Mouse (Mus musculus): ENCODE measurements around the gene Ccdc146. TPM values are rescaled to one million over a fixed set of nuclear protein-coding genes. Genes with fewer than 3 reads are reported as not detected.

The Ccdc146 gene
- polyA plus RNA-seq, 1 experiment from 2014 or later = 0.06 TPM

GRCm38 (mm10) chr5:21372493-21373179 is 51.8 kb downstream of the Ccdc146 start, which contains the start of gene Fgl2:
Gene Fgl2, plus strand, starts transcription at chr5:21372642.
- Histone ChIP-seq H3K9me3 (ENCODE audit: low read length) (no peaks in the 10 kb centered on the region), H3K27ac (ENCODE audit: low read depth) (no peak within 1 kb of the TSS), H3K36me3 (replicated peaks; ENCODE audit: insufficient read depth, low read length) (no peaks in the 10 kb centered on the region), H3K4me2 (ENCODE audit: low read depth, low read length) (peak within 1 kb of the TSS; percentile 60), H3K4me3 (ENCODE audit: low read depth, low read length) (peak within 1 kb of the TSS; percentile 44), H3K27me3 (ENCODE audit: insufficient read depth, low read length) (no peaks in the 10 kb centered on the region), H3K4me1 (ENCODE audit: insufficient read depth) (no peaks in the 10 kb centered on the region), H3K9ac (replicated peaks) (peak within 1 kb of the TSS; percentile 48; the same call in 1 of the 2 replicates)
- peak; percentile 61 for DNase-seq
- peak; percentile 53 for ATAC-seq
- TF ChIP-seq EP300 (IDR thresholded peaks at IDR 0.05; ENCODE audit: low read depth) (no peak), CTCF (IDR thresholded peaks at IDR 0.05; ENCODE audit: low read depth) (no peak)
- 4% methylated on average over 31 of the region's 31 CpGs for WGBS (ENCODE audit: insufficient replicate concordance)

GRCm38 (mm10) chr5:21371920-21372319 is 52.6 kb downstream of the Ccdc146 start:
- H3K36me3 ChIP-seq (replicated peaks; ENCODE audit: insufficient read depth, low read length) = no peaks in the 10 kb centered on the region

GRCm38 (mm10) chr5:21370218-21370947 is 54.1 kb downstream of the Ccdc146 start:
- no peak overlapping the region for H3K4me2 ChIP-seq (ENCODE audit: low read depth, low read length)
- no peaks in the 10 kb centered on the region for H3K27me3 ChIP-seq (ENCODE audit: insufficient read depth, low read length)
- H3K27ac ChIP-seq (ENCODE audit: low read depth) = no peak overlapping the region
- H3K4me1 ChIP-seq (ENCODE audit: insufficient read depth) = no peaks in the 10 kb centered on the region
- no peak overlapping the region for H3K4me3 ChIP-seq (ENCODE audit: low read depth, low read length)
- no peaks in the 10 kb centered on the region for H3K36me3 ChIP-seq (replicated peaks; ENCODE audit: insufficient read depth, low read length)
- DNase-seq (no peak), ATAC-seq (no peak)
- H3K9me3 ChIP-seq (ENCODE audit: low read length) = no peaks in the 10 kb centered on the region
- no peak overlapping the region for H3K9ac ChIP-seq (replicated peaks)
- TF ChIP-seq CTCF (IDR thresholded peaks at IDR 0.05; ENCODE audit: low read depth) = no peak
- no peak for TF ChIP-seq EP300 (IDR thresholded peaks at IDR 0.05; ENCODE audit: low read depth)
- 70% methylated on average over 5 of the region's 5 CpGs for WGBS (ENCODE audit: insufficient replicate concordance)

More at GRCm38 (mm10) chr5:21371920-21372319, 52.6 kb downstream of the Ccdc146 start:
- H3K4me2 ChIP-seq (ENCODE audit: low read depth, low read length) = peak overlapping the region; percentile 60
- peak overlapping the region; percentile 44; the same call in 1 of the 2 replicates for H3K4me3 ChIP-seq (ENCODE audit: low read depth, low read length)
- H3K27me3 ChIP-seq (ENCODE audit: insufficient read depth, low read length) = no peaks in the 10 kb centered on the region
- H3K9me3 ChIP-seq (ENCODE audit: low read length) = no peaks in the 10 kb centered on the region
- no peak for ATAC-seq
- no peak overlapping the region for H3K27ac ChIP-seq (ENCODE audit: low read depth)
- H3K4me1 ChIP-seq (ENCODE audit: insufficient read depth) = no peaks in the 10 kb centered on the region
- WGBS (ENCODE audit: insufficient replicate concordance) = 45% methylated on average over 5 of the region's 5 CpGs
- no peak overlapping the region for H3K9ac ChIP-seq (replicated peaks)
- TF ChIP-seq EP300 (IDR thresholded peaks at IDR 0.05; ENCODE audit: low read depth) (no peak), CTCF (IDR thresholded peaks at IDR 0.05; ENCODE audit: low read depth) (no peak)
- DNase-seq = no peak

- H3K4me3 ChIP-seq (ENCODE audit: low read depth, low read length) = no peak overlapping the region
- no peak for ATAC-seq
- WGBS (ENCODE audit: insufficient replicate concordance) = 27% methylated on average over 2 of the region's 2 CpGs
- H3K27me3 ChIP-seq (ENCODE audit: insufficient read depth, low read length) = no peaks in the 10 kb centered on the region
- H3K9ac ChIP-seq (replicated peaks) = no peak overlapping the region
- no peak overlapping the region for H3K27ac ChIP-seq (ENCODE audit: low read depth)
- TF ChIP-seq EP300 (IDR thresholded peaks at IDR 0.05; ENCODE audit: low read depth) = no peak
- TF ChIP-seq CTCF (IDR thresholded peaks at IDR 0.05; ENCODE audit: low read depth) = no peak
- H3K4me1 ChIP-seq (ENCODE audit: insufficient read depth) = no peaks in the 10 kb centered on the region
- no peaks in the 10 kb centered on the region for H3K36me3 ChIP-seq (replicated peaks; ENCODE audit: insufficient read depth, low read length)
- no peak overlapping the region for H3K4me2 ChIP-seq (ENCODE audit: low read depth, low read length)
- no peak for DNase-seq
- H3K9me3 ChIP-seq (ENCODE audit: low read length) = no peaks in the 10 kb centered on the region
Observed at GRCm38 (mm10) chr5:21367514-21367913, 57.0 kb downstream of the Ccdc146 start.

GRCm38 (mm10) chr5:21366338-21367053 is 58.0 kb downstream of the Ccdc146 start:
- H3K4me2 ChIP-seq (ENCODE audit: low read depth, low read length) = peak overlapping the region; percentile 33; the same call in 1 of the 2 replicates
- ATAC-seq (no peak), DNase-seq (no peak)
- WGBS (ENCODE audit: insufficient replicate concordance) = 55% methylated on average over 4 of the region's 4 CpGs
- no peak for TF ChIP-seq CTCF (IDR thresholded peaks at IDR 0.05; ENCODE audit: low read depth)
- TF ChIP-seq EP300 (IDR thresholded peaks at IDR 0.05; ENCODE audit: low read depth) = no peak
- H3K36me3 ChIP-seq (replicated peaks; ENCODE audit: insufficient read depth, low read length) = no peaks in the 10 kb centered on the region
- no peaks in the 10 kb centered on the region for H3K4me1 ChIP-seq (ENCODE audit: insufficient read depth)
- H3K27me3 ChIP-seq (ENCODE audit: insufficient read depth, low read length) = no peaks in the 10 kb centered on the region
- no peak overlapping the region for H3K9ac ChIP-seq (replicated peaks)
- H3K9me3 ChIP-seq (ENCODE audit: low read length) = no peaks in the 10 kb centered on the region
- 0 out of 2 replicates have a peak overlapping the region, but pooled peaks have one; percentile 2 for H3K27ac ChIP-seq (ENCODE audit: low read depth)
- H3K4me3 ChIP-seq (ENCODE audit: low read depth, low read length) = no peak overlapping the region

GRCm38 (mm10) chr5:21363343-21363742 is 61.1 kb downstream of the Ccdc146 start:
- Histone ChIP-seq H3K36me3 (replicated peaks; ENCODE audit: insufficient read depth, low read length) (no peaks in the 10 kb centered on the region), H3K9ac (replicated peaks) (no peak overlapping the region), H3K9me3 (ENCODE audit: low read length) (no peaks in the 10 kb centered on the region), H3K4me2 (ENCODE audit: low read depth, low read length) (no peak overlapping the region), H3K27me3 (ENCODE audit: insufficient read depth, low read length) (no peaks in the 10 kb centered on the region), H3K27ac (ENCODE audit: low read depth) (no peak overlapping the region), H3K4me1 (ENCODE audit: insufficient read depth) (no peaks in the 10 kb centered on the region), H3K4me3 (ENCODE audit: low read depth, low read length) (no peak overlapping the region)
- no peak for ATAC-seq
- no peak for DNase-seq
- WGBS (ENCODE audit: insufficient replicate concordance) = 70% methylated on average over 3 of the region's 3 CpGs
- no peak for TF ChIP-seq CTCF (IDR thresholded peaks at IDR 0.05; ENCODE audit: low read depth)
- TF ChIP-seq EP300 (IDR thresholded peaks at IDR 0.05; ENCODE audit: low read depth) = no peak

Measured in liver, postnatal 0 days (tissue).